Mouse (Mus musculus) adrenal gland, adult 2 months (tissue): ENCODE results near the gene Auts2. TPM values are rescaled to one million over a fixed set of nuclear protein-coding genes. Genes with fewer than 3 reads are reported as not detected.

Experiments used
- DNase-seq: peaks from one replicate; pipeline ENCODE4 v3.0.0; 2021
- polyA plus RNA-seq: library from polyadenylated mRNA; depleted of rRNA; stranded (reverse); fragments of >200 nt; gene quantifications from 2 replicates; pipeline ENCODE4 v1.2.3, GENCODE M21; 2012
- total RNA-seq, 2 experiments: library from RNA; stranded (reverse); gene quantifications; 2 replicates each; pipeline ENCODE4 v1.2.3; 2021

The Auts2 gene
- total and polyA plus RNA-seq, 3 experiments = 20.2 to 51.6 (median 46.3) TPM

DNA sequence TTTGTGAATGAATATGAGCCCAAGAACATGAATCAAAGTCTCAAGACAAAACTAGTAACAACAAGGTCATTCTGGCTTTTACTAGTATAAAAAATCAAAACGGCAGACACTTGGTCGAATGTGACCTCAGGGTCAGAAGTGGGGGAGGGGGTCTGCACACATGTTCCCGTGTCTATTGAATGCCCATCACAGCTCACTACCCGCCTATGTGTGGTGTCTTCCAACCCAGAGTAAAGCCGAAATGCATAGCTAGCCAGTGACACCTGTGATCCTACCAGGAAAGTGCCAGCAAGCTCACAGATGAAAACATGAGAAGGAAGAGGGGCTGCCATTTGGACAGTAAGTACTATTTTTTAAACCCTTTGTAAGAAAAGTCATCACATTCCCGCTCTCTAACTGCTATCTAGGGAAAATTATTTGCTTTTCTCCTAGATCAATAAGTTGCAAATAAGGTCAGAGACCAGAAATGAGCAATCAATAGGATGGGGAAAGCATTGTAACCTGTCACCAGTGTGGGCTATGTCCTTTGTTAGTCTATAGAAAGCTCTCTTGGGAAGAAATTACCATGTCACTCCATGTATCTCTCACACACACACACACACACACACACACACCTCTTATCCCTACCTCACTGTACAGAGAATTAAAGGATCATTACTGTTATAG is 94.6 kb downstream of the Auts2 start:
- no peak for DNase-seq

DNA sequence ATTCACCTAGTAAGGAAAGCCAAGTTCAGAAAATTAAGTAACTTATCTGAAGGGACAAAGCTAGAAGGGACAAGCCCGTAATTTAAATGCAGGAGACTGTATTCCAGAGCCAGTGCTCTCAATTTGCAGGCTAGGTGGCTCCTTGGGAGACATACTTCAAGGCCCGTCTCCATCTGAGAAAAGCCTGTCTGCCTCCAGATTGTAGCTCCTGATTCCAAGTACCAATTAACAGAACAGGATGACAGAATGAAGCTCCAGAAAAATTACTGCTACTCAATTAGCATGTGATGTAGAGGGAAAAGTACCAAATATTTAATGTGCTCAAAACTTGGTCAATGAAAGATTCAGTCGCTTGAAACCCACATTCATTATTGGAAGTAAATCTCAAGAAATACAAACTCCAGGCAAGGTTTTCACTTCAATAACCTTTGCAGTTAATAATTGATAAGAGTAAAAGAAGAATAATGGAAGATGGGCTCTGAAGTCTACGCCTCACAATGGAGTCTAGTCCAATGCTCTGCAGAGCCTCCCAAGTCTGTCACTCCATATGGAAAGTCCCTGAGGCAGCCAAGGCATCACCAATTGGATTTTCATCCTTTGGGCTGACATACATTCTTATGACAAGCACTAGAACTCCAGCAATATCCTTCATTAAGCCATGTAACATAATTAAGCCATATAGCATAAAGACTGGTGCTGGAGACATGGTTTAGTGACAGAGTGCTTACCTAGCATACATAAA is 97.8 kb downstream of the Auts2 start:
- DNase-seq = no peak

DNA sequence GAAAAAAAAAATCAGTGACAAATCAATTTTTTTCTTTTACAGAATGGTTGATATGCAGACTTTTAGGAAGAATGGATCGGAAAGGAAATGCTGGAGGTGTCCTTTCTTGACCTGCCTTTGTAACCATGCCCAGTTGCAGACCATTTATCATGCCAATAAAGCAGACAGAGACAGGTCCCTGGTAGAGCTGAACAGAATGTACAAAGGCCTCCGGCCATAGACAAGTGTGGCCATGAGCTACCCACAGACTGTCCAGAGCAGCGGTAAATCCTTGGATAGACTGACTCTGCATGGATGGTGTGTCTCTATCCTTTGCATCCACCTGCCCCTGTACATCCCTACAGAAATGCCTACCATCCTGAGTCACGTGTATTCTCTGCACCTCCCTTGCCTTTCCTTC is 100.2 kb downstream of the Auts2 start:
- peak; percentile 32 for DNase-seq

DNA sequence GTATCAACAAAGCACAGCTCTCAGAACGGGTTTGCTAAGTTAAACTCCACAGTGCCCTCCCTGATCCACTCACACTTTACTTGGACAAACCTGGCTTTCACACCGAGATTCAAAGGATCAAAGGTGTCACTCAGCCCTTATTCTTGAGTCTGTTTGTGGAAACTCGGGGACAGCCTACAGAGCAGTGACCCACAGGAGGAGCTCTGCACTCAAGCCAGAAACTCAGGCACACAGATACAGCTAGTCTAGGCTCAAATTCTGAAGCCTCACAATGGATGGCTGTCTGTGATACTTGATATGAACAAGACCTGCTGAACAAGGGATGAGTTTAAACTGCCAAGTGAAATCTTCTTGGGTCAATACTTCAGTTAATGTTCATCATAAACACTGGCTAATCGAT is 104.7 kb downstream of the Auts2 start:
- DNase-seq = no peak

DNA sequence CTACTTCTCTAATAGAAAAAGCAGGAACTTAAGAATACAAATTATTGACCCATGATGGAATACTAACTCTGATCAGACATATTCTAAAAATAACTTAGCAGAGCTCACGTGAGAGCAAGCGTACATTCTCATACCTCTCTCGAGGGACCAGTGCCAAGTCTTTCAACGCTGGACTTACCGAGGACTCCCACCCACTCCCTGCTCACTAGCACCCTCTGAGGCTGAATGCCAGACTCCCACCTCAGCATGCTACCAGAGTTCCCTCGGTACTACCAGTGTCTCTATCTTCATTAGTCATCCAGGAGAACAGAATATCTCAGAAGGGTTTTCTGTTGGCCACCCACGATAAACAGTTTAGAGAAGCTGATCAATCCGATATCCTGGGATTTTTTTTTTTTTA is 105.2 kb downstream of the Auts2 start:
- DNase-seq = no peak

DNA sequence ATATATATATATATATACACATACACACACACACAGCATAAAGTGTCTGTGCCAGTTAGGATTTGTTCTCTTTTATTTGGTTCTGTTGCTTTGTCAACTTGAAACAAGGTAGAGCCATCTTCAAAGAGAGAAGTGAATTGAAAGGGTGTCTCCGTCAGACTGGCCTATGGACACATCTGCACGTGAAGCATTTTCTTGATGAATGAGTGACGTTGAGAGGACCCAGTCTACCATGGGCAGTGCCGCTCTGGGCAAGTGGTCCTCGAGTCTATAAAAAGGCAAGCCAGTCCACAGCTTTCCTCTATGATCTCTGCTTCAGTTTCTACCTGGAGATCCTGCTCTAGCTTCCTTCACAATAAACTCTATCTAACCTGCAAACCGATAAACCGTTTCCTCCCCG is 105.7 kb downstream of the Auts2 start:
- no peak for DNase-seq

DNA sequence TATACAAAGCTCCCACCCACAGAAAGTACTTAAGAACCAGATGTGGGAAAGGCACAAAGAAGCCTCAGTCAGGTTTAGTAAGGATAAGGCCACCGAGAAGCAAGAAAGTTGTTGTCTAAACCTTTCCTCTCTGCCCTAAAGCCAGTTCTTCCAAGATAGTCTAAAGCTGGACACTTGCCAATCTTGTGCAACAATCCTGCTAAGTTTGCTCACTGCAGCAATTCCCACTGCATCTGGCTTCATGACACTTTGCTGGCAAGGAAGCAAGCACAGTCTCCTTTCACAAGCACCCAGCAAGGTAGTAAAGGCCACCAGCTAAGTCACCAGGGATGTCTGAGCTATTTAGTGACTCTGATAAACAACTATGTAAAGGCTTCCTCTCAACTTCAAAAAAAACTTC is 106.2 kb downstream of the Auts2 start:
- peak; percentile 81 for DNase-seq

DNA sequence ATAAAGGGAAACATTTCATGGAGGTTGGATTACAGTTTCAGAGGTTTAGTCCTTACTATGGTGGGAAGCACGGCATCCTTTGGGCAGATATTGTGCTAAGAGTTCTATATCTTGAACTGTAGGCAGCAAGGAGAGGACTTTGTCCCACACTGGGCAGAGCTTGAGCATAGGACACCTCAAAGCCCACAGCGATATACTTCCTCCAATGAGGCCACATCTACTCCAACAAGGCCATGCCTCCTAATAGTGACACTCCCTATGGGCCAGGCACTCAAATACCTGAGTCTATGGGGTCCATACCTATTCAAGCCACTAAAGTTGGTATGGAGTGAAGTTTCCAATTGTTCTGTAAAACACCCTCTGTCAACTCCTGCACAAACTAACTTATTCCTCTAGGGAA is 106.7 kb downstream of the Auts2 start:
- no peak for DNase-seq

DNA sequence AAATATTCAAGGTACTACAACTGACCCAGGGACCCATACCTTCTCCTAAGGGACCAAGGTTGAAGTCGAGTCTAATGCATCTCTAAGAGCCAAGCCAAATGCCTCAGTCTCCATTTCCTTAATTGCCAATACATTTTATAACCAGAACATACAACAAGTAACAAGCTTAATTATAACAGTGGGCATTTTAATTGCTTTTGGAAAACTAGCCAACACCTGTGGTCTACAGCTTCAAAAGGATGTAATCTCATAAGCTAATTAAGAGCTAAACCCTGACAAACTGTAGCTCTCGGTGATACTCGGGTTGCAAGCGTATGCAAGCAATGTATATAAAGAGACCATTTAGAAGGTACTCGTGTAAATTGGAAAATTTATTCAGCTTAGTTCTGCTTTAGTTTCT is 107.7 kb downstream of the Auts2 start:
- DNase-seq = no peak

DNA sequence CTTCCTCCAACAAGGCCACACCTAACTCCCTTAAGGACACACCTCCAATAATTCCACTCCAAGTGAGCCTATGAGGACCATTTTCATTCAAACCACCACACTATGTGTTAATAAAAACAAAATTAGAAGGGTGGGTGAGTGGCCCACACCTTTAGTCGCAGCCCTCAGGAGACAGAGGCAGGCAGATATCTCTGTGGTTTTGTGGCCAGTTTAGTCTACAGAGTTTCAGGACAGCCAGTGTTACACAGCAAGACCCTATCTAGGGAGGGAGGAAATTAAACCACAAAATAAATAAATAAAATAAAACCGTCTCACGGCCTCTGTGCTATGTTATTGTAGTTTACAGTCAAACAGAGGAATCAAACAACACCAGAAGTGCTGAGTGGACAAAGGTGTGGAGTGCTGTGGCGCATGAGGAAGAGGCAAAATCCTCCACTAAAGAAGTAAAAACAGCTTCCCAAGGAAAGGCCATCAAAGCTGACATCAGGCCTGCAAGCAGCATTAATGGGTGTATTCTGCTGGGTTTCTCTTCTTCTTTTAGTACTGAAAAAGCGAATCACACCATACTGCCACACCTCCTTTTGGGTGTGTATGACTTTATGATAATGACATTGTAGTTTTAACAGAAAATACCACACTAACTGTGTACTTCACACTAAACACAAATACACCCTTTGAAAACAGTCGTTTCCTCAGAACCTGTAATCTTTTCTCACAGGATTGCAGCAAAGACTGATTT is 109.6 kb downstream of the Auts2 start:
- DNase-seq = no peak

DNA sequence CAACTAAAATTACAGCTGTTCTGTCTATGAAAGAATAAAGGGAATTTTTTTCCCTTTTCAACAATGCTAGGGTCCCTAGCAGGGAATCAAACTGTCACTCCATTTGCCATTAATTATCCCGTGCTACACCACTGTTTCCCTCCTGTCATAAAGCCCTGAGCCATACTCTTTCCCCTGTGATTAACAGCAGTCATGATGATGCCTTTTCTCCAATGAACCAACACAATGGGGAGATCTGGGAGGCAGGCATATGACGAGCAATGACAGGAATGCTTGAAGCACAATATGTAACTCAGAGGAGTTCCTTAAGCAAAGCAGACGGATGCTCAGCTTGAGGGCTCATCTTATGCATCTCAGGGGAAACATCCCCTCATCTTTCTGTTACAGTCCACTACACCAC is 113.8 kb downstream of the Auts2 start:
- DNase-seq = no peak

DNA sequence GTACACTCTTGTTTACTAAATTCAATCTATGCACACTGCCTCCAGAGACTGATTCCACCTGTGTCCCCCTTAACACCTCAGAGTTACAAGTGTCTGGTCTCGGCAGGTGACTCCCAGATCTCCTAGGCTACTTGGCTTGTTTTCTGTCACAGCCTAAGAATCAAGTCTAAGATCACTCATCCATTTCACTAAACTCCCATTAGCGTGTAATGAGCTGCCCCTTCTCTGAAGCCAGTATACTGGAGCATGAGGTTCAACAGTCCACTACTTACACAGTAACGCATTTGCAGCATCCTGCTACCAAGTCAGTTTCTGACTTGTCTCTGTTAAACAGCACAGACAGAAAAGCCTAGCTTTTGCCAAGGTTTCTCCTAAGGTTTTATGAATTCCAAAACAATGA is 116.8 kb downstream of the Auts2 start:
- DNase-seq = no peak

DNA sequence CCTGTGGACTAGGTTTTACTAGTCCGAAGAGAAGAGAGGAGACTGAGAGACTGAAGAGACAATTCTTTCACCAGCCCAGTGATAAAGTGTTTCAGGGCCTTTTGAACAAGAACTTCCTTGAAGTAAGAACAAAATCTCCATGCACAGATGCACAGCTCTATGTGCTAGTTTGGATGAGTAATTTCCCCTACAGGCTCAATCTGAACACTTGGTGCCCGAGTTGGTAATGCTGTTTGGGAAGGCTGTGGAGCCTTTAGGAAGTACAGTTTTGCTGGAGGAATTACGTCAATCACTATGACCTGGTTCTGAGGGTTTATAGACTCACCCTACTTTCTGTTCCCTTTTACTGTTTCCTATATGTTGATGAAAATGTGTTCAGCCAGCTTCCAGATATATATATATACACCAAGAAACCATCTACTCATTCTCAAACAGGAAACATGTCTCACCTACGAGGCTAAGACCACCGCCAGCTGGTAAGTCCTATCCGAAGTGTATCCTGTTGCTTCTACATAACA is 117.3 kb downstream of the Auts2 start:
- DNase-seq = no peak

DNA sequence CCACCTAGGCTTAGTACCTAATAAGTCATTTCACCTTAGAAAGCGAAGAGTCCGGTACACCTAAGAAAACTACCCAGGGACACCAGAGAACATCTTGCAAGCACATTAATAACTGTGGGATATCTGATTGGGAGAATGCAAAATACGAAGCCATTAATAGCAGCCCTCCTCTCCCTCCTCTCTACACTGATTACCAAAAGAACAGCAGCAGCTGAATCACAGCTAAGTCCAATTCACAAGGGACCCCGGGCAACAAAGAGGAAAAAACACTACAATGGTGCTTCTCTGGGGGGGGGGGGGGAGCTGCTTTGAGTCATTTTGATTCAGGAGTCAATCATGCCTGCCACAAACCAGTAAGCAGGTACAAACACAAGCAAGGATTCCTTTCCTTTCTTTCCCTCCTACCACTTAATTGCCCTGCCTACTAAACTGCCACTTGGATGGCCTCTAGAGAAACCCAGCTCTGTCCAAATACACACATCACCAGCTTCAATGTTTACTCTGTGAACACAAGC is 132.7 kb downstream of the Auts2 start:
- no peak for DNase-seq

DNA sequence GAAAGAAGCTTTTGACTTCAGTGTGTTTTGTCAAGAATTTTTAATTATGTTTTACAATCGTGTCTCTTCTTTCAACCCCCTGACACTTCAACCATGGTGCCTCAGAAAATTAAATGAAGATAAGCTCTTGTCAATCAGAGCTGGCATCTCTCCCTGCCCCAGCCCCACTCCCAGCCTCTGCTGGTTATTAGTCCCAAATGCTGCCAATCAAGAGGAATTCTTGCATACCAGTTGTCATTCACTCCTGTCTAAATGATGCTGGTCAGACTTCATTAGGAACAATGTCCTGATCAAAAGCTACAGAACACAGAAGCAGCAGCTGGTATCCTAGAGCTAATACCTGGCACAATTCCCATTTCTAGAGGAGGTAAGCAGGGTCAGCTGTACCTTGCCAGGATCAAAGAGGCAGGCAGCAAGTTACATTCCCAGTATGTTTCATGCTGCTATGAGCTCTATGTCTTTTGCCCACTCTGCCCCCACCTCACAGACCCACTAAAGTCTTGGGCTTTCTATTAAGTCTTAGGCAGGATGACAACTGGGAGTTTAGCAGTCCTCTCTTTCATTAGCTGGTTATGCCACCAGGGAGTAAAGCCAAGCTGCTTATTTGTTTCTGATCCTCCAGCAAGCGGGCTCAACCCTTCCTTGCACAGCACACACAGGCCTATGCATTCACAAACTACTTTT is 134.1 kb downstream of the Auts2 start:
- DNase-seq = no peak

DNA sequence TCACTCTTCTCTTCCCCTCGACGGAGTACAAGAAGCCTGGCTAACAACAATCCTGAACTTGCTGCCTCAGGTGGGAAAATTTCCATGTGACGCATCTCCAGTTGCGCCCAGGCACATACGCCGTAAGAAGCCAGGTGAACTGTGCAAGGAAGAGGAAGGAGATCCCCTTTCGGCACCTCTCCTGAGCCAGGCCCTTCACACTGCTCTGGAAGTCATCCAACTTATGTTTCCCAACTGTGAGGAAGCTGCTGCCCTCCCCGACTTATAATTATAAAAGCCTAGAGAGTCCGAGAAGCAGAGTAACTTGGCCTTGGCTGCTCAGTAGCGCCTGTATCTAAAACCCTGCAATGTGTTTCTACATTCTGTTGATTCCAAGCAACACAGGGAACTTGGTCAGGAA is 142.6 kb downstream of the Auts2 start:
- DNase-seq = no peak

DNA sequence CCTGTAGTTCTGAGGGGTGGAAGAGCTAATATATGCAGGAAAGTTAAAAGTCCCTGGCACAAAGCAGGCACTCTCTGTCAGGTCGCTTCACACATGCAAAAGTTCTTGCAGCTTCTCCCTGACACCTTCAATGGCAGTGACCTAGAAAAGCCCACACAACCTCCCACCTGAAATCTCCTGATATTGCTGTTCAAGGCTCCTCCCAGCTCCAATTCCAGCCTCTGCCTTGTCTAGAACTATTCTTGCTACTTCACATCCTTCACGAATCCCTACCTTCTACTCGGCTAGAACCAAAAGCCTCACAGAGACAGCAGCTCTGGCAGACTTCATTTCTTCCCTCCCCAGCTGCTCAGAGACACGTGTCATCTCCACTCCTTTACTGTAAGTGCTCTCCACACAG is 143.7 kb downstream of the Auts2 start:
- DNase-seq = no peak

DNA sequence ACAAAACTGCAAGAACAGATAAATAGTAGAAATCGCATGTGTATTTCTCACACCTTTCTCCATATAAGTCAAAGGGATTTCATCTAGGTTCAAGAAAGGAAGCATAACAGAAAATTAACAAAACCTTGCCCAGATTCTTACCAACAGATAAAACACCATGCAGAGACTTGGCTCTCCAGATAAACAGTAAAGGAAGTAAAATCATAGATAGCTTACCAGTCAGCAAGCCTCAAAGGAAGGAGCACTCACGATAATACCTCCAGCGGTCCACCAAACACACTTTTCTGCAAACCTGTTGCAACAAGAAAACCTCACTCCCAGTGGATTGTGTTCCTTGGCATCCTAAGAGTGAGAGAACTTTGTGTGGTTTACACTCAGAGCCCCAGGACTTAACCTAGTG is 147.2 kb downstream of the Auts2 start:
- no peak for DNase-seq

DNA sequence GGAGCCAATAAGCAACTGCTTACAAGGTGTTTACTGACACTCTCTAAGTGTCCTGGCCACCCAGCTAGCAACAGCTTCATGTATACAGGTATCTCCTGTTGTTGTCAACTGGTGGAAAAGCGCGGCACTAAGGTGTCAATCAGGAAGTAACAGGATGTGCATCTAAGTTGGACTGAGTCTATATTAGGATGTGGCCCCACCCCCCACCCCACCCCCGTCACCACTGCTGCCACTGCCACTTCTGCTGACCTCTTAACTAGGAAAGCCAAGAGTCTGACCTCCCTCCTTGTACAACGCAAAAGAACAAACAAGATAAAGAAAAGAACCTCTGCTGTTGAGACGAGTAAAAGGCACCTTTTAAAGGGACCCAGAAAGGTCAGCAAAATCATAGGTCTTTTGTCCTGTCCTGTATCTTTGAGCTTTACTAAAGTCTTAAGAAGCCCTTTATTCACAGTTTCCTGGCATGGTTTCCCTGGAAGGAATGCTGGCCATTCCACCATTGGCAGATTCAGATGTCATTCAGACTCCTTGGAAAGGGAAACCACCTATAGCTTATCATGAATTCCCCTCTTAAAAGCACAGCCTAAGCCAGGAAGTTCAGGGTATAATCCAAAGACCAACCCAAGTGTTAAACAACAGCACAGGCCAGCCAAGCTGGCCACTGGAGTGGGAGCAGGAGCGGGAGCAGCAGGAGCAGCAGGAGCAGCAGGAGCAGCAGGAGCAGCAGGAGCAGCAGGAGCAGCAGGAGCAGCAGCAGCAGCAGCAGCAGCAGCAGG is 148.2 kb downstream of the Auts2 start:
- no peak for DNase-seq

DNA sequence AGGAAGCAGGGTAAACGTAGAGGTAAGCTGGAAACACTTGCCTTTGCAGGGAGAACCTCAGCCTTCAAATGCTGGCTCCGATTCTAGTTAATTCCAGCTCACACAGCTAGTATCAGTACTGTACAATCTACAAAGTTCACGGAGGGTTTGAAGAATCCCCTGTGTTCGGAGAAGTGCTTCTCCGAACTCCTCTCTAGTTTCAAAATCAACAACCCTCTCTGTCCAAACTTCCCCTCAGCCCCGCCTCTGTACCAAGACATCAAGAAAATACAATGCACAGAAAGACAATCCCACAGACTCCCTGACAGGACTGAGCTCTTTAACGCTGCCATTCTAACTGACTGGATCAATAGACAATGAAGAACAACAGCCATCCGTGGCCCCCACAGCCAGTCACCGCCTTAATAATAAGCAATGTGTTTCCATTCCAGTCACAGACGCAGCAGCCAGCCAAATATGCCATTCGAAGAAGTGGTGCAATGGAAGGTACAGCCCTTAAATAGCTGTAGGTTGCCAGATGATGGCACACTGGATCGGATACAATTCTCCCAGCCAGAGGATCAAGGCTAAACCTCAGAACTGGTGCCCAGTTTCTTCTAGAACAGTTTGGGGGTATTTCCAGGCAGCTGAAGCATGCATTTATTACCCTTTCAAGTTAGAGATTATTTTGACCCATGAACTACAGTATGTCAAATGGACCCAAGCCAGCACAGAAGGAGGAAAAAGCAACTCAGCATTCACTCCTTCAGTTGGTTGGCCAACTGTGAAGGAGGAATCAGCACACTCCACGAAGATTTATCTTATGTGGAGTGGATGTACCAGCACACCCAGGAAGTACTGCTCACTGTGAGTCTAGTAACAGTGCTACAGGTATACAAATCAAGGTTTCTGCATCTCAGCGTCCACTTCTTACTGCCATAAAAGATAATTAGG is 151.0 kb downstream of the Auts2 start:
- DNase-seq = peak; percentile 17
